In genomic region chr9:67605867-67606435, GRCm38 (mm10) we compare ENCODE assay signal across 11 mouse cellular contexts. TPM values are rescaled to one million over a fixed set of nuclear protein-coding genes. Genes with fewer than 3 reads are reported as not detected.
DNase-seq lines count a peak whose midpoint lies in the region; ATAC-seq and TF ChIP-seq lines count a peak whose summit lies in the region.
"Had no signal": no experiment of that assay in that cellular context is flagged by ENCODE, and none has a peak within 500 bp of the region (broad histone marks: within the 10 kb centered on the region; RNA-seq: fewer than 3 reads in every experiment).

No protein-coding gene starts in this region.

- H3K9ac ChIP-seq in embryonic facial prominence, embryonic 15.5 days, result no peak overlapping the region
- H3K9ac ChIP-seq in limb, embryonic 13.5 days, result no peak overlapping the region

- peak; percentile 37 for DNase-seq in embryo, embryonic 11 days
- peak; percentile 83 for DNase-seq in kidney, adult 2 months
- no peak for DNase-seq in right cerebral cortex, postnatal 14 days
- DNase-seq in left cerebral cortex, adult 2 months (ENCODE audit: extremely low spot score in 1 of 2, low spot score in 2 of 2), result no peak
- DNase-seq: gastrocnemius, postnatal 36 days; thymus, postnatal 25 days had no signal

- H3K27me3 ChIP-seq in embryonic facial prominence, embryonic 15.5 days, result no peaks in the 10 kb centered on the region
- H3K27me3 ChIP-seq in kidney, adult 2 months (replicated peaks; ENCODE audit: control insufficient read depth, insufficient read depth, low read length), result no peaks in the 10 kb centered on the region
- no peaks in the 10 kb centered on the region for H3K27me3 ChIP-seq in limb, embryonic 13.5 days

- TF ChIP-seq POLR2A in kidney, adult 2 months (IDR thresholded peaks at IDR 0.05; ENCODE audit: low read depth, low read length), result no peak

- peaks cover 6% of the 10 kb centered on the region; the same call in 1 of the 2 replicates for H3K4me1 ChIP-seq in embryonic facial prominence, embryonic 15.5 days
- H3K4me1 ChIP-seq in kidney, adult 2 months (ENCODE audit: control insufficient read depth, insufficient read depth, low read length), result peaks cover 10% of the 10 kb centered on the region; the same call in 1 of the 2 replicates
- peaks cover 35% of the 10 kb centered on the region for H3K4me1 ChIP-seq in limb, embryonic 13.5 days

- H3K9me3 ChIP-seq in embryonic facial prominence, embryonic 15.5 days (replicated peaks), result no peaks in the 10 kb centered on the region
- no peaks in the 10 kb centered on the region for H3K9me3 ChIP-seq in limb, embryonic 13.5 days
- H3K9me3 ChIP-seq: midbrain, embryonic 10.5 days had no signal

- peak; percentile 58; the same call in 1 of the 2 replicates for ATAC-seq in embryonic facial prominence, embryonic 15.5 days (ENCODE audit: insufficient number of reproducible peaks, low FRiP score, low TSS enrichment, low read depth)
- peak; percentile 34; the same call in 1 of the 2 replicates for ATAC-seq in limb, embryonic 13.5 days (ENCODE audit: low FRiP score, low read depth)
- ATAC-seq in CD4-positive, CD25-positive, alpha-beta regulatory T cell, adult 4 months, result no peak

- no peak overlapping the region for H3K4me3 ChIP-seq in embryonic facial prominence, embryonic 15.5 days (replicated peaks)
- H3K4me3 ChIP-seq in kidney, adult 2 months (ENCODE audit: insufficient read depth, low read depth, low read length), result peak overlapping the region; percentile 33
- no peak overlapping the region for H3K4me3 ChIP-seq in limb, embryonic 13.5 days
- H3K4me3 ChIP-seq in left cerebral cortex, adult 2 months, result no peak overlapping the region
- H3K4me3 ChIP-seq: midbrain, embryonic 10.5 days had no signal

- no peak overlapping the region for H3K4me2 ChIP-seq in embryonic facial prominence, embryonic 15.5 days (replicated peaks)
- no peak overlapping the region for H3K4me2 ChIP-seq in limb, embryonic 13.5 days (replicated peaks)
- H3K4me2 ChIP-seq: liver, embryonic 11.5 days had no signal

- no peak for TF ChIP-seq CTCF in kidney, adult 2 months (conservative IDR thresholded peaks at IDR 0.05; ENCODE audit: insufficient read depth, insufficient read length, low read depth, low read length)
- TF ChIP-seq CTCF in left cerebral cortex, adult 2 months (IDR thresholded peaks at IDR 0.05), result no peak

- no peak overlapping the region; the same call in 1 of the 2 replicates for H3K27ac ChIP-seq in embryonic facial prominence, embryonic 15.5 days (replicated peaks)
- peak overlapping the region; percentile 88 for H3K27ac ChIP-seq in kidney, adult 2 months (ENCODE audit: insufficient read depth, low read depth, low read length)
- no peak overlapping the region for H3K27ac ChIP-seq in limb, embryonic 13.5 days
- H3K27ac ChIP-seq in left cerebral cortex, adult 2 months, result no peak overlapping the region
- H3K27ac ChIP-seq: midbrain, embryonic 10.5 days had no signal

- intact Hi-C loops in left cerebral cortex, adult 2 months (cut with DNase I), result no loop called here

- 49% methylated on average over 7 of the region's 7 CpGs for WGBS in embryonic facial prominence, embryonic 15.5 days
- WGBS in kidney, adult 2 months, result 22% methylated on average over 7 of the region's 7 CpGs
- WGBS in limb, embryonic 13.5 days, result 15% methylated on average over 7 of the region's 7 CpGs

- H3K36me3 ChIP-seq in embryonic facial prominence, embryonic 15.5 days, result no peaks in the 10 kb centered on the region
- H3K36me3 ChIP-seq in kidney, adult 2 months (ENCODE audit: control insufficient read depth, insufficient read depth, low read length), result no peaks in the 10 kb centered on the region
- no peaks in the 10 kb centered on the region for H3K36me3 ChIP-seq in limb, embryonic 13.5 days
- H3K36me3 ChIP-seq: midbrain, embryonic 10.5 days had no signal

RNA-seq across cellular contexts. Expression of gene Tln2, which starts 46.4 kb away (rescaled TPM):
- 33.9 and 37.2 TPM in 2 replicates for polyA plus RNA-seq in embryonic facial prominence, embryonic 15.5 days (2015; fragmentation: Nextera tagmentation; extraction: Ambion mirVana)
- 113 and 129 TPM in 2 replicates for polyA plus RNA-seq in kidney, adult 2 months (2012; rRNA removed)
- polyA plus RNA-seq in limb, embryonic 13.5 days (2015; fragmentation: Nextera tagmentation; extraction: Ambion mirVana), result 44.5 and 47.6 TPM in 2 replicates
- polyA plus RNA-seq in CD4-positive, CD25-positive, alpha-beta regulatory T cell, adult 4 months (2017; shearing (Covaris generic)), result under 1 TPM in 1 of 2 experiments, not detected in 1; 0.22 TPM
- total RNA-seq in left cerebral cortex, adult 2 months (2021), result 10 to 100 TPM; 96.2 to 96.3 TPM

Comparison
In these comparisons a context has a peak if more than half of its experiments do, and no peak if none do; other contexts are left out.
1. DNase-seq: peak in embryo, embryonic 11 days (single experiment) and kidney, adult 2 months (single experiment); none in right cerebral cortex, postnatal 14 days (single experiment) and left cerebral cortex, adult 2 months (0 of 2).
2. RNA of gene Tln2, which starts 46.4 kb away (polyA plus RNA-seq): 113 to 129 TPM in kidney, adult 2 months, 44.5 to 47.6 TPM in limb, embryonic 13.5 days and 33.9 to 37.2 TPM in embryonic facial prominence, embryonic 15.5 days; 0.22 TPM in CD4-positive, CD25-positive, alpha-beta regulatory T cell, adult 4 months; every median in the first group is over 10 times any median in the second.